Mouse (Mus musculus) adrenal gland, adult 18-20 months (tissue): Measurements from ENCODE around the gene Qrsl1. TPM values are rescaled to one million over a fixed set of nuclear protein-coding genes. Genes with fewer than 3 reads are reported as not detected.

Experiments
- DNase-seq, 2 experiments: peaks; one replicate each; pipeline ENCODE4 v3.0.0; 2021 to 2022; ENCODE audit warnings: low spot score in 2 of 2
- total RNA-seq, 2 experiments: library from RNA; stranded (reverse); gene quantifications; 1 replicate in 1 of 2; 2 replicates in 1 of 2; pipeline ENCODE4 v1.2.3; 2021

Gene Qrsl1
- total RNA-seq, 2 experiments from 2014 or later, result 9.4 to 9.7 TPM

DNA sequence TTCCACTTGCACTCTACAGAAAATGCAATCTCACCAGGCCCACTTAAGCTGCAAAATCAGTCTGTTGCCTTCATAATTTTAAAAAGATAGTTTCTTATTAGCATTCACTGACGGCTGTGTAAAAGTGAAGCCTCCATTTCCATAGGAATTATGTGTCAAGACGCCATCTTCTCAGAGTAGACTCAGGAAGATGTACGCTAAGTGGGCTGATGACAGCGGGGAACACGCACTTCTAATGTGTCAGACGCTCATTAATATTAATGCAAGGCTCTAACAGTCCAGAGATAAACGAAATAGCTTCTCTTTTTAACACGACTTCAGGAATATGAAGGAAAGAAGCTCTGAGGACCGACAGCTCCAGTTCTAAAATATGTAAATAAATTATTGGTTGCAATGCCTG is 13.9 kb downstream of the Qrsl1 start:
- no peak for DNase-seq

GRCm38 (mm10) chr10:43871458-43871857 is 30.1 kb downstream of the Qrsl1 start:
- no peak for DNase-seq

DNA sequence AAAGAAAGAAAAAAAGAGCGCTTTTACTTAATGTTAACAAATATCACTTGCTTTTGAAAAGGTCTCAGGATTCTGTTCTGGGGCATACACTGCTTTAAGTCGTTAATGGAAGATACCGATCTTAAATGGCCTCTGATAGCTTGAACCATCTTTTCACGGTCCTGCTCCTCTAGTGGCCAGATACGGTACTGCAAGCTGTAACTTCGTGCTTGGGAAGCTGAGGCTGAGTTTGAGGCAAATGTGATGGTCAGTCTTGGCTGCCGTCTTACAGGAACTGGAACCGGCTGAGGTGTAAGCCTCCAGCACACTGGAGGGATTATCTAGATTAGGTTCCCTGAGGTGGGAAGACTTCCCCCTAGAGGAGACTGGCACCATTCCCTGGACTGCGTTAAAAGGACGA is 30.8 kb downstream of the Qrsl1 start:
- peak; percentile 5 to 45 for DNase-seq

- DNase-seq, result no peak
Measured at GRCm38 (mm10) chr10:43856351-43856750, 45.2 kb downstream of the Qrsl1 start.

DNA sequence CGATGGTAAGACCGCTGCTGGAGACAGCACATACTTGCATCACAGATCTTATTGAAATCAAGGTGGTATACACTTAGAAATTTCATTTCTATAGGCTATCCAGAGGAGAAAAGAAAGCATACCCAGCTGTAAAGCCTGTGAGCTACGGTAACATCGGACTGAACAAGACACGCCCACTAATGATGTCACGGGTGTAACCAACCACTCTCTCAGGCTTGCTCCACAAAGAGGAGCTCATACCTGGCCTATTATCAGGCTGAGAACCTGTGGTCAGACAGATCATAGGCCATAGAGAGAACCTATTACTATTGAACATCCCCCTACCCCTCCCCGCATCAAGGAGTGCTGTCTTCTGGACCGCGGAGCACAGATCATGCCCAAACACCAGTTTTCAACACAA is 45.6 kb downstream of the Qrsl1 start:
- no peak for DNase-seq

DNA sequence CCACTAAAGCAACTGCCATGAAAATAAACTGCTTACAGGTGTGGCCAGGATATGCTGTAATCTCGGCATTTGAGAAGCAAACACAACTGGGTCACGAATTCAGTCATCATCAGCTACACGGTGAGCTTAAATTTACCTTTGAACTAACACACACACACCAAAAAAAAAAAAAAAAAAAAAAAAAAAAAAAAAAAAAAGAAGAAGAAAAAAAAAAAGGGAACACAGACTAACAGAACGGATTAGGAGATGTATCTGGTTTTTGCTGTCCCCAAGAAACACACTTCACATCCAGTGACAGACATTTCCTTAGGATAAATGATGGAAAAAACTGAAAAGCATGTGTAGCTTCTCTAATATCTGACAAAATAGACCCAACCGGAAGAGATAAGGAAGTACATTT is 49.6 kb downstream of the Qrsl1 start:
- DNase-seq, result no peak

DNA sequence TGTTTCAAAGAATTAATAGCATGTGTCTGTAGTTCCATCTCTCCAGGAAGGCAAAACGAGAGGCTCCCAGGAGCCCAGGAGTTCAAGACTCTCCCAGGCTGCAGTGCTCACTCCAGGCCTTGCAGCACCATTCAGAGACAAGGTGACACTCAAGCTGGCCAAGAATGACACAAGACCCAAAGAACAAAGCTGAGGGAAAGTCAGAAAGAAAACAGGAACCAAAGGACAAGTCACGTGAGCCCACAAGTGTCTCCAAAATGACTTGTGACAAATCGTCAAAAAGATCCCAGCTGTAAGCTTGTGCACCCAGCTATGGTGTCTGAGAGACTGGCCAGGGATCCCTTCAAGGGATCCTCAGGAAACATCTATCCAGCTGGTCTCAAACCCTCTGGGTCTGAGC is 52.1 kb downstream of the Qrsl1 start:
- DNase-seq, result no peak

GRCm38 (mm10) chr10:43846141-43846622 is 55.4 kb downstream of the Qrsl1 start:
- no peak for DNase-seq

DNA sequence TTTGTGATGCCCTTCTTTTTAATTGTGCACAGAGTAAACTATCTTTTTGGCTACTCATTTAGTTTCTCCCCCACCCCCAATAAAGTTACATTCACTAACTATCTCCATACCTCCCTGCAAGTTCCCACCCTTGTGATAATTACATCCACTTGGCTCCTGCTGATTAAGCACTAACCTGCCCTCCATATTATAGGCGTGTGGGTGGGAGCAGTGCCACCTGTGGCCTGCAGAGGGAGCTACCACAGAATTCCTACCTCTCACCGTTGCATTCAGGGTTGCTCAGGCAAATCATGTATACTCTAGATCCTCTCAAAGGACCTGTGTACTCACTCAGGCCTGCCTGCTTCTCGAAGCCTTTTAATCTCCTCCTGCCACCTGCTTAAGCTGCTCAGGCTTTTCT is 56.1 kb downstream of the Qrsl1 start:
- no peak for DNase-seq

- DNase-seq, result no peak
Measured at GRCm38 (mm10) chr10:43841441-43841840, 60.1 kb downstream of the Qrsl1 start.

GRCm38 (mm10) chr10:43832868-43833267 is 68.7 kb downstream of the Qrsl1 start:
- no peak for DNase-seq

DNA sequence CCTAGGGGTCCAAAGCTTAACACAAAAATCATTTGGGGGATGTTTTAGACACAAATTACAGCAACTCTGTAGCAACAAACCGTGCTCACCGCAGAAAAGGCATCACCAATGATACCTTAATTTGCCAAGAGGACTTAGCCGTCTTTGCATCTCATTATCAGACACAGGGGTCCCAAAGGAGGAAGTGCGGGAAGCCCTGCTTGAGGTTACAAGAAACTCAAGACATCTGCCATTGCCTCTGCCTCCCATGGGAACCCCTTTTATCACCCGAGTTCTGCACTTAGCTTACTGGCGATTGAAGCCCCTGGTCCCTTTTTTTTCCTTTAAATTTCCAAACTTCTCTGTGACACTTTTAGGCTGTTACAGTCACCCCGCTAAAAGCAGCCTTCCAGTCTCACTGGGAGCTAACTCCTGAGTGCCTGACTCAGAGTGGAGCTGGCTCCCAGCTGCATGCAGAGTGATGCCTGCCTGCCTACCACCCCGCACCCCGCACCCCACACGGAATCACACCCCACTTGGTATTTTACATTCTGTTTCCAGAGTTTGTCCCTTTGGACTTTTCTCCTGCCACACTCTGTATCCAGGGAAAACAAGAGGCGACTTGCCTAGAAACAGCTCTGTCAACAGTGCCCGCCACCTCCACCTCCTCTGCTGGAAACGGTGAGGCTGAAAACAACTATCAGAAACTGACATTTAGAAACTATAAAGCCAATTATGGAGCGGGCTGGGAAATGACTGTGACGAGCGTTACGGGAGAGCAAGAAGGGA is 71.1 kb downstream of the Qrsl1 start:
- DNase-seq, result no peak

DNA sequence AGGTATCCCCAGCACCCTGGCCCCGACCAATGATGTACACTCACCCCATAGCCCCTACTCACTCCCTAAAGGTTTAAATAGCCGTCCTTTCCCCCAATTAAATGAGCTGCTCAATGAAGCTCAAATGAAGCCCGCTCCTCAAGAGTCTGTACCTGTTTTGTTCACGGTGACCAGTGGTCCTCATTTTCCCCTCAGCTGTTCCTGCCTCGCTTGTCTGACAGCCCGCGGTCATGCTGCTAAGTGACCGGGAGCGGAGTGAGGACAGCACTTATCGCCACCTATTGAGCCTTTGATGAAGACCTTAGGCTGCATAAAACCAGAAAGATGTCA is 72.9 kb downstream of the Qrsl1 start:
- DNase-seq, result no peak

DNA sequence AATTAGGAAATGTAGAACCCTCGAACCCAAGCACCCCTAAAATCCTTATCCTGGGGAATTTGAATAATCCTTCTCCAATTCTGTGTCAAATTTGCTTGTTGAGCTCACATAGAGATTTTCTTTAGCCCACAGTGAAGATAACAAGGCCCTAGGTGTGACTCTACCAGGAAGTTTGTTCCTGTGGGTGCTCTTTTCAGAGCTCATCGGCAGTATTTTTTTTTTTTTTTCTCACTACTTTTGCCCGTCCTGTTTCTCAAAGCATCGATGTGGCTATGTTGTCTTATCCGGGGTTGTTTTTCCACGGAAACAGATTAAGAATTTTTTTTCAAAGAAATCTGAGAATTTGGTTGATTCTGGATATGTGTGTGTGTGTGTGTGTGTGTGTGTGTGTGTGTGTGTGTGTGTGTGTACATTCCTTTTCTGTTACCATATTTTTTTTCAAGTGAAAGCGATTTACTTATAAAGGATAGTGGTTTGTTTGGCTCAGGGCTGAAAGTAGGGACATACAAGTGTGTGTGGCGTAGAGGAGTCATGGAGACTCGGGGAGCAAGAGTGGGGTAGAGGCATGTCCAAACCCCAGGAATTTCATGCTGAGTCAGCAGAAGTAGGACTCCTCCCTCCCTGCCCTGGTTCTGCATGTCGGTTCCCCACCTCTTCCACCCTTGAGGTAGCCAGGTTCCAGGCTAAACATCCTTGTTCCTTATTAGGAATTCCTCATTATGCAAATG is 73.4 kb downstream of the Qrsl1 start:
- no peak for DNase-seq

DNA sequence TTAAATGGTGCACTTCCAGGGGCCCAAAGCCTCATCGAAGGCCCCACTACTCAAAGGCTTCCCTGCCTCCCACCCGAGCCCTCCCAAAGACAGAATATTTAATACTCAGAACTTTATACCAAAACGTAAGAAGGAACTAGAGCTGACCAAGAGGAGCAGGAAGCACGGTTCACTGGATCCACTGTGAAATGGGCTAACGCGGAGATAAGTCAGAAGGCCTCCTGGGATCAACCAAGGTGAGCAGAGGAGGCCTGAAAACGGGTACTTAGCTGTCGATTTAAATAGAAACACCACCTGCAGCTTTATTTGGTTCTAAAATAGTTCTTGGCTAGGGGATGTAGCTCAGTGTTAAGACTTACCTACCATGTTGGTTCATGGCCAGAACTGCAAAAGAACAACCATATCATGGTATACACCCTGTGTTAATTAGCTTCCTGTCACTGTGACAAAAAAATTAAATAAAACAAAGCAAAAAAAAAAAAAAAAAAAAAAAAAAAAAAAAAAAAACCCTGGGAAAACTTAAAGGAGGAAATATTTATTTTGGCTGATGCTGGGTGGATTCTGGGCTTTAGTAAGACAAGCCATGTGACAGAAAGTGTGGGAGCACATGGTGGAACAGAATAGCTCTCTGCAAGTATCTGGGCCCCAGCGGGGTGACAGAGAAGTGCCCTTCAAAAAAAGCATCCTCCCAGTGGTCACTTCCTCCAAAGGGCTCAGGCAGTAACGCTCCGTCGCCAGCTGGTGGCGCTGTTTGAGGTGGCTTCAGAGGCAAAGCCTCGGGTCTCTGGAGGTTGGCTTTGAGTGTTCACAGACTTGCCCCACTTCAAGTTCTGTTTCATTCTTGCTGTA is 74.5 kb downstream of the Qrsl1 start:
- DNase-seq, result no peak

GRCm38 (mm10) chr10:43825696-43826095 is 75.8 kb downstream of the Qrsl1 start:
- DNase-seq, result no peak

DNA sequence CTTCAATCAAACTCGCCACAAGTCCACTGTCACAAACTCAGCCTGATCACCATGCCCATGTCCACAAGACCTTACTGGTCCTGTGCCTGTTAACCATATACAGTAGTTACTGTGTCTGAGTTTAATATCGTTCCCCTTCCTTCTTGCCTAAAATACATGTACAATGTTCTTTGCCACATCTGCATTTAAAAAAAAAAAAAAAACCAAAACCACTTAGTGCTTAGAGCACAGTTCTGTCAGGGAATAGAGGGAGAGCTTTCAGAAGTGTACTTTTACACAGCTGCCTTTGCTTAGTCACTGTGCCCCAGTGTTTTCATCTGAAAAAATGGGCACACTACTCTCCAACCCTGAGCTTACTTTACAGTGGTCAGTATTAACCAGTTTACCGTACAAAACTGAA is 76.8 kb downstream of the Qrsl1 start:
- DNase-seq, result no peak

Other genes starting within 250 kb of the Qrsl1 start
- gene Rtn4ip1, start 62 bp upstream of the Qrsl1 start, total RNA-seq, result 10 to 100 TPM; 27.5 to 29.7 TPM
- 1 to 10 TPM; 1.4 to 2.0 TPM for gene Crybg1, start 247.1 kb upstream of the Qrsl1 start, total RNA-seq